Mouse (Mus musculus) thymus, postnatal 14 days (tissue): ENCODE results near the gene Ropn1l.
A peak's percentile ranks its signal among the peaks of the same experiment; 100 is the strongest.

Experiments
- DNase-seq: peaks from one replicate; pipeline ENCODE4 v3.0.0; 2021

Ropn1l gene

DNA sequence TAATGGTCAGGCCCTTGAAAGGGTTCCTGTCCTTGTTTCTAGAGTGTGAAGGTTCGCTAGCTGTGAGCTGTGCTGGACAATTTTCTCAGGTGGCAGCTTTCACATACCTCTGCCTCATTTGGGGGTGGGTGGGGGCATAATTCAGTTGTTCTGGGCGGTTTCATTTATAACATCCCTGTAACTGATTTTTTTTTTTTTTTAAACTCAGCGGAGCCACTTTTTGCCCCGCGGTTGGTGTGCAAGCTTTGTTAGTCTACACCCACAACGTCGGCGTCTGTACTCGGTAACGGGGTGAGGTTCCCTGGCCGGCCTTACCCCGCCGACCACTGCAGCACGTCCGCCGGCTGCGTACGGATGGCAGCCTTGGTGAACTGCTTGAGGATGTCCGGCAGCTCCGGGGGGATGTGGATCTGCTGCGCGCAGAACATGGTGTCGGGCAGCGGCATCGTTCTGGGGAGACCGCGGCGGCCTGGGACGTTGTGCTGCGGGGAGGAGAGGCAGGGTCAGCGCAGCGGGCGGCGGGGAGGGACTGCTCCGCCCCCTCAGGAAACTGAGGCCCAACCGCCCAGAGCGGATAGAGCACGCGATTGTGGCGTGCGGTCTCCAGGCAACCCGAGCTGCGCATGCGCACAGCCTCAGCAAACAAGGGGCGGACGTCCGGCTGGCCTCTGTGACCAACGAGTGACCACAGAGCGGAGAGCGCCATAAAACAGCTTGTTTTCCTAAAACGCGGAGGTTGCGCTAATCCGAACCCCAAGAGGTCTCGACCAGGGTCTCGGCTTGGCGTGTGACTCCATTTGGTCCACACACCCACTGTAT, at the start of gene Ropn1l:
Gene Ropn1l, minus strand, starts transcription at position 640 of the 819 bp plus-strand sequence.
- DNase-seq: peak; percentile 65

DNA sequence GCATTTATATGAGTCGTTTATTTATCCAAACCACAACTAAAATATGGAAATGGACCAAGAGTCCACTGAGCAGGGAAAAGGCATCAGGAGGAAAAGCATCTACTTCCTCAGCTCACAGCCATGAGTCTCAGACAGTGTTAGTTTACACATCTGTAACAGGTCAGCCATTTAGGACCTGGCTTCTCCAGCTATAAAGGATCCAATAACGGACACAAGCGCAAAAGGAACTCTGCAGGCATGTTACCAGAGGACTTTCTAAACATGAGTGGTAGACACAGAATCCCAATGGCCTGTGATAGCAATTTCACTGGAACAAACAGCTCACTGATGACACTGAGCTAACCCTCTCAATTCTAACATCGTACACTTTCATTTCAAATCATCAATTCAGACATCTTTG, 49.5 kb upstream of the Ropn1l start:
- DNase-seq: no peak

DNA sequence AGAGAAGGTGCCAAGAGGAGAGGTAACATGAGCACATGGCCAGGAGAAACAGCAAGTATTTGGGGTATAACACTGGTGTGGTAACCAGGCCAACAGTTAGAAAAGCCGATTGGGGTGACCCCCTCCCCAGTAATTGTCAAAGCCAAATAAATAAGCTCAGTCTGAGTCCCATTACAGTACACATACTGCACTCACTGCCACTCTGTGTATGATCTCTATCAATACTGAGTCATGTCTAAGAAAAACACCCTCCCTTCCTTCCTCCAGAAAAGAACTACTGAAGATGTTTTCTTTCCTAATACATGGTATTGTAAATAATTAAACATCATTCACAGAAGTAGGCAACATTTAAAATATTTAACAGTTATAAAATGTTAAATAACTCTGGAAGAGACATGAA, 48.8 kb upstream of the Ropn1l start:
- DNase-seq: no peak

DNA sequence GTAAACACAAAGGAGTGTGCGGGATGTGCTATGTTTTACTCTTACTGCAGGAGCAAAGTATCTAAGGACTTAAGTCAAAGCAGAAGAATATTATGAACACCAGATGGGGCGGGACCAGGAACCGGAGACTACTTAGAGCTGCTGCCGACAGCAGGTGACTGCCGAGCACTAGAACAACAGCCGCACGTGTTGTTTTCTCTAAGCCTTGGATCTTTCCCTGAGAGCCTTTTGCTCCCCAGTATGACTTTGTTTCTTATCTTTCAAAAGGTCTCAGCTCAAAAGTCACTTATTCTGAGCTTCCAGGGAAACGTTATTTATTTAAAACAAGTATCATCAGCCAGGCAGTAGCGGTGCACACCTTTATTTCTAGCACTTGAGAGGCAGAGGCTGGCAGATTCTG, 41.3 kb upstream of the Ropn1l start:
- DNase-seq: no peak

DNA sequence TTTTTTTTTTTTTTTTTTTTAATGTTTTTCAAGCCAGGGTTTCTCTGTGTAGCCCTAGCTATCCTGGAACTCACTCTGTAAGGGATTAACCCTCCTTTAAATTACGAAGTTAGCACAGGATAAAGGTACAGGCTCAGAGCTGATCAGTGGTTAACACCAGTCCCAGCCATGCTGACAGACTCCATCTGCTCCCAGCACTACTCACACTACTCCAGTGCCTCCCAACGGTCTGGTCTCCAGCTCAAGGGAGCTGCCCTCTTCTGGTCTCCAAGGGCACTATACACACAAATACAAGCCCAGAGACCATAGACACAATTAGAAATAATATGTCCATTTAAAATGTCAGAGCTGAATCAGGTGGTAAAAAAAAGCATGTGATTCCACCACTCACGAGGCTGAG, 40.8 kb upstream of the Ropn1l start:
- DNase-seq: no peak

DNA sequence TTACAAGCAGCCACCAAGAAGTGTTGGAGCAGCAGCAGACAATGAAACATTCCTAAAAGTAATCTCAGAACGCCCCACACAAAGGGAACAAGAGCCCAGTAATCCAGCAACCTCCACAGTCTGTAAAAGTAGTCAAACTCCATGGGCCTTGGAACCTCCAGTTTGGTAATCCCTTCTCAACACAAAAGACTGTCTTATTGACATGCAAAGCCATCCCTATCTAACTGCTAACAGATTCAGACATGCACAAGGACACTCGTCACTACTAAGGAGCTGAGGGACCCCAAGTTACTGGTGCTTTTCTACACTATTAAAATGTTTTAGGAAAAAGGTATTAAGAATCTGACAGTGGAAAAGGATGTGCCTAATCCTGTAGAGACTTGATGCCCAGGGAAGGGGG, 33.9 kb upstream of the Ropn1l start:
- DNase-seq: no peak

DNA sequence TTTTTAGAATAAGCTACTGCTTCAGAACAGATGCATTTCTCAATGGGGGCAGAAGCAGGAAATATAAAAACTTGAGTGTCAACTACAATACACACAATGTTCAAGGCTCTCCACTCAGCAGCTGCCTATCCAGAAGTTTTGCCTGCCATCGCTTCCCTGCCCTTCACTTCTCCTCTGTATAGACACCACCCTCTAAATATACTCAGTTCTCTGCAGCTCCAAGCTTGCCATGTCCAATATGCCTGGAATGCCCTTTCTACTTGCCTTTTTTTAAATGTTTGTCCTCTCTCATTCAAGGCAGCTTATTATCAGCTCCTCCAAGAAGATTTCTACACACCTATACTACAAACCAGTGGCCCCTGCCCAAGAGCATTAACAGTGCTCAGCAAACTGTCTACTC, 23.1 kb upstream of the Ropn1l start:
- DNase-seq: no peak

DNA sequence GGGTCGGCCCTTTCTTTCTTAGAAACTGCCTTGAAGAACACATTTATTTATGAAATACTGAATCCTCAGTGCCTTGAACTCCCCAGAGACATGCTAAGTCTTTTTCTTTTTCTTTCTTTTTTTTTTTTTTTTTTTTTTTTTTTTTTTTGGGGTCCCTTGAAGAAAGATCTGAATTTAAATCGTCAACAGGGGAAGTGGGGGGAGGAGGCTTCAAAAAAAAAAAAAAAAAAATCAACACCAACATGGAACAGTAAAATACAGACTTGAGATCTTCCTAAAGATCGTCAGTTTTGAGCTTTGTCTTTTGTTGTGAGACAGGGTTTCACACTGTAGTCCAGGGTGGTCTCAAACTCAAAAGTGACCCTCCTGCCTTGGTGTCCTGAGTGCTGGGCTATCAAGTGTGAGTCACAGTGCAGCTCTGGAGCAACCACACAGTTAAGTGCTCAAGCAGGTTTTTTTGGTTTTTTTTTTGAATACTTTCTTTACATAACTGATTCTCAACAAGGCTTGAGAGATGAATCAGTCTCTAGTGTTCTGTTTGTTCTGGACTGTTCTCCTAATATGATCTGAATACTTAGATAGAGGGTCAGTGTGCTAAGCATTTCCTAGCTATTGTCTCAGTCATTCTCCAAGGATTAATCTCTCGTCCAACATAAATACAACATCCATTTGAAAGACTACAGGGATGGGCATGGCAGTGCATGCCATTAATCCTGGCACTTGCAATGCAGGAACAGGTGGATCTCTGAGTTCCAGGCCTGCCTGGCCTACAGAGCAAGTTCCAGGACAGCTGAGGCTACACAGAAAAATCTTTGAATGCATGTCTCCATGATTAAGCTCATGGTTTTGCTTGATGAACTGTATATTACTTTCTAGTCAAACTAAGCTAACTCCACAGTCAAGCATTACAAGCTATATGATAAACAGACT, 19.4 kb upstream of the Ropn1l start:
- DNase-seq: no peak

DNA sequence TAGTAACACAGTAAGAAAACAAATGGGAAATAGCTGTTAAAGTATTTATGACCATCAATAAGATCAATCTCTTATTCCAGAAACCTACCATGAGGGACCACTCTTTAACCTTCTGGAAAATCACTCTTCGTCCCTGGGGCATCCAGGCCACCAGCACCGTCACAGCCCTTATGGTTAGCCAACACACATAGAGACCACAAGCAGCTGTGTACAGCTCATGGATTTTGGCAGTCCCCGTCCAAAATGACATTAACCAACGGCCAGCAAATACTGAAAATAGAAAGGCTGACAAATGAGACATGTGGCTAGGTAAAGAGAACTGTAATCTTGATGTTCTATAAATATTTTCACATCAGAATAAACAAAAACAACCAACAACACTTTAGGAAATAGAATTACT, 18.0 kb upstream of the Ropn1l start:
- DNase-seq: no peak

DNA sequence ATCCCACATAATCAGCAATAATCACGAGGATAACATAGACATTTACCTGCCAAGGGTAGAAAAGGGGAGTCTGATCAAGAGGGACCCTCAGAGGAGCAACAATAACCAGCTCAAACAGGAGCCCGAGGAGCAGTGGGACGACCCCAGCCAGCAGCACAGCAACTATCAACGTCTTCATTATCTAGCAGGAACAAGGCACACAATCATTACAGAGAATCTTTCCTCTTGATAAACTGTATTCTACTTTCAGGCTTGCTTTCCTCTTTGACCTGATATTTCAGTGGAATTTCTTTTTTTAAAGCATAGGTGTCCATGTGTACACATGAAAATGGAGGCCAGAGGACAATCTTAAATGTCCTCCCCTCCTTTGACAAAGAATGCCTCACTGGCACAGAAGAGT, 16.0 kb upstream of the Ropn1l start:
- no peak for DNase-seq

DNA sequence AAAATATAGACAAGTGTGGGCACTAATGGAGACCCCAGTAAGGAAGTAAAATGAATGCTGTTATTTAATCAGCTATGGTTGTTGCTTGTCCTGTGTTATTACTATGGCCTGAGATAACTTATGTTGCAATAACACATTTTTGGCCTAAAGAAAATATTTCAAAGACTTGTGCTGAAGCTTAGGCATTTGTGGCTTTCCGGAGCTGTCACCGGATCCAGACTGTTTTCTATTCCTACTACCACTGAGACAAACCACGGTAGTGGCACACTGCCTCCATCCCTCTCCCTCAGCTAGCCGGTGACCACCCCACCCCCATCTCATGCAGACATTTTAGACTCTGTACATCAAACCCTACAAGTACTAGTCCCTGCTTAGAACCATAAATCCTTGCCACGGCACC, 15.3 kb upstream of the Ropn1l start:
- no peak for DNase-seq

DNA sequence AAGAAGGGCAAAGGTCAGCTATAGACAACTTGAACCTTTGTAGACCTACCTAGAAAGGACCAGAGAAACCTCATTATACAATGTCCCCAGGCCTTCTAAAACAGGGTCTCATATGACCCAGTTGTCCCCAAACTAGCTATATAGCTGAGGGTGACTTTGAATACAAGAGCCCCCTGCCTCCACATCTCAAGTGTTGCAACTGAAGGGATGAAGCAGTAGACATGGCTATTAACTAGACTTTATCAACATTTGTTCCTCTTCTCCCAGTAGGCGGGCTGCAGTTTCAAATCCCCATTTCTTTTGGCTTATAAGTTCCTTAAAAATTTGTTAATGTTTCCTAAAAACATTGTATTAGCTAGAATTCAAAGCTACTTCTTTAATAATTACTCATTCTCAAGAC, 13.2 kb upstream of the Ropn1l start:
- DNase-seq: no peak

DNA sequence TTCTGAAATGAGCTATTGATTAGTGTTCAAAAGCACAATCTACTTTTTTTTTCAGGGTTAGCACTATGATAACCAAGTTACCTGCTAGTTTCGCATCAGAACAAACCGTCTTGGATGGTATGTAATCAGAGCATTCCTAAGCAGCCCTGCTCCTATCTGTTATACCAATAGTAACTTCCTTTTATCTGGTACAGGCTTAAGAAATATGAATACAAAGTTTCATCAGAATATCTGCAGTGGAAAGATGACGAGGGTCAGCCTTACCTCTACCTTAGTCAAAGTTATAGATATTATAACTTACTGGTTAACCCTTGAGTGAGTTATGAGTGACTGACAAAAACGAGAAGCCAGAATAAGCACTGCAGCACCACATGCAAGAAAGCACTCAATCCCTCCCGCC, 12.8 kb upstream of the Ropn1l start:
- DNase-seq: no peak

DNA sequence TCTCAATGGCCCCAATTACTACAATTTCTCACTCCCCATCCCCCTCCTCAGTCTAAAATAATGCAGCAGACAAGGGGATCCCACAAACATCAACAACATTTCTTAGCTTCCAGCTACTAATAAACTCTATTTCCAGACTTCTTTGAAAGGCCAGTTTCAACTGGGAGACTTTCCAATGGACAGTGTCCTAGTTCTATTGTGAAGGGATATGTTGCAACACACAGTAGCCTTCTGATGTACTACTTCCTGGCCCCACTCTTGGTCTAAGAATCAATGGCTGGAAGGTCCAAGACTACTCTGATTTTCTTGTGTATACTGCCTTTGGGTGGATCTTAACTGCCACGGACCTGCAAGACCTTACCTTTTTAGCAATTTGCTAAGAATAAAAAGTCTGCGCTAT, 12.3 kb upstream of the Ropn1l start:
- DNase-seq: no peak

DNA sequence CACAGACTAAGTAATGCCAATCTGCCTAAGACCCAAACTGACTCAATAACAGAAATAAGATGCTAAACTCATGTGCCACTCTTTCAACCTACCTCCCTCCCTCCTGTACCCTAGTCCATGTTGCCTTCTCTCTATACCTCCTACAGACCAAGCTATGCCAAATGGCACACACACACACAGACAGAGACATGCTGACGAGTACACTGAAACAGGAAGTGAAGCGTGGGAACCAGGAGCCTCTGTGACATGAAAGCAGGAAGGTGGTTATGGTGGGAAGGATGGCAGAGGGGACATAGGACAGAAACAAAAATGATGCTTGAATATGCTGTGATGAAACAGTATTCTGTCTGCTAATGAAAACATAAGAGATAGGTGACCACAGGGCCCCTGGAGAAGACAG, 7.0 kb upstream of the Ropn1l start:
- peak; percentile 39 for DNase-seq

DNA sequence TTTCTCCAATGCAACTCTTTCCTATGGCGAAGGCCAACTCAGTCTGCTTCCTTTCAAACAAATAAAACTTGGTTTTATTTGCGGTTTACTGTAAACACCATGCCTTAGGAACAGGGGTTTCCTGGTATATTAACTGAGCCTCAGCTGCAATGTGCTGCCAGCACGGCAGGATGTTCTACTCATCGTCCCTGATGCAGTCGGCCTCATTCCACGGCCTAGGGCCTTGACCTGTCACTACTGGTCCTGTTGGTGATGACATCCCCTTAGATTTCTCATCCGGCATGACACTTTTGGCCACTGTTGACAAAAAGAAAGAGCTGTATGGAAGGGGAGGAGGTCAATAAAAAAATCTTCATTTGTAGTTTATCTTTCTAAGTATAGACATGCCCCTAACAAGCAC, 4.5 kb upstream of the Ropn1l start:
- no peak for DNase-seq

DNA sequence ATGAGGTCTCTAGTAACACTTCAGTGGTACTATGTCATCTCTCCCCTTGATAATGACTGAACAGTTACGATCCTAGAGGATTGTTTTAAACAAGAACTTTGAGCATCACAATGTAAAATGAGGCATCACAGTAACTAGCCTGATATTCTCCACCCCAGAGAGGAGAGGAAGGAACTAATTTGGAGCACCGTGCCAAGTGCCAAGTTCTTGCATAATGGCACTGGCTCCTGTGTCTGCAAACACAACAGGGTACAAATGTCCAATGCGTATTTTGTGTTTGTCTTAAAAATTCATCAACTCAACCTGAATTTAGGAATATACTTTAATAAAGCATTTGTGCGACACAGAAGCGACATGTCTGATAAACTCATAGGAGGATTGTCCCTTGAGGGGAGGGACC, 2.8 kb upstream of the Ropn1l start:
- DNase-seq: no peak

DNA sequence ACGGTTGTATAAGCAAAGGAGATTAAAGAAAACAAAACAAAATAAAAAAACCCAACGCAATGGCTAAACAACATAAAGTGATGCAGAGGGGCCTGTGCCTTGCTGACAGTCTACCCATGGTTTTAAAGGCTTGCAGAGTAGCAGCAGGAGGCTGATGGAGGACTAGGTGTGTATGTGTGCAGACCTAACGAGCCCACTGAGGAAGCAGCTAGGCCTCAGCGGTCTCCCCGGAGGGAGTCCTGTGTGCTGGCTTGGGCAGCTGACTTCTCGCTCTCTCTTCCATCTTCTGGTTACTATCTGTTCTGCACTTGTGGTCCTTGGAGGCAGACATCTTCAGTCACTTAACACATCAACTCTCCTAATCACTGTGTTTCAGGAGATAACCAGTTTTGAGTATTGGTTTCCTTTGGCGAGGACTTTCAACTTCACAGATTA, 1.3 kb upstream of the Ropn1l start:
- DNase-seq: no peak

DNA sequence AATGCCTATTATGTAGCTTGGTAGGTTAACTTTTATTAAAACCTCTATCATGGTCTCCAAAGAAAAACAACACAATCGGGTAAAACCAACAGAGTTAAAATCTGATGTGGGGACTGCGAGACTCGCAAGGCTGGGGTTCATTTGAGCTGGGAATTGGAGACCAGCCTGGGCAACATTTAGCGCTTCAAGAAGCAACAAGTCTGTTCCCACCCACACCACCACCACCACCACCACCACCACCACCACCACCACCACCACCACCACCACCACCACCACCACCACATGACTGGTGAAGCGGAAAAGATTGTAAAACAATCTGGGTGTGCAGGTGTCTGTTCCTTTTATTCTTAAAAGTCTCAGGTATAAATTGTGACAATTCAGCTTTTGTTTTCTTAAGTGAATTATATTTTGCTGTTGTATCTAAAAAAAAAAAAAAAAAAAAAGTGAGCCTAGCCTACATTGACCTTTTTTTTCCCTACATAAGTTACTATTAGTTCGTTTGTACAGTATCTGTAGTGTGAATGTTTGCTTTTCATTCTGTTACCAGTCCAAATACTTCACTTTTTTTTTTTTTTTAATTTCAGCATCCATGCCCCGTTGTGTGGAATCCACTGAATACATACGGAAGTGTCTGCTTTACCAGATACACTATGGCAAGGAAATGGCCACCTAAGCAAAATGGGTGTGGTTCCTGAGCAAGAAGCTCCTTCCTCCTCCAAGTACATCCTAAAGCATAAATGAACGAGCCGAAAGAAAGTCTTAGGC, 741 bp upstream of the Ropn1l start:
- DNase-seq: no peak

DNA sequence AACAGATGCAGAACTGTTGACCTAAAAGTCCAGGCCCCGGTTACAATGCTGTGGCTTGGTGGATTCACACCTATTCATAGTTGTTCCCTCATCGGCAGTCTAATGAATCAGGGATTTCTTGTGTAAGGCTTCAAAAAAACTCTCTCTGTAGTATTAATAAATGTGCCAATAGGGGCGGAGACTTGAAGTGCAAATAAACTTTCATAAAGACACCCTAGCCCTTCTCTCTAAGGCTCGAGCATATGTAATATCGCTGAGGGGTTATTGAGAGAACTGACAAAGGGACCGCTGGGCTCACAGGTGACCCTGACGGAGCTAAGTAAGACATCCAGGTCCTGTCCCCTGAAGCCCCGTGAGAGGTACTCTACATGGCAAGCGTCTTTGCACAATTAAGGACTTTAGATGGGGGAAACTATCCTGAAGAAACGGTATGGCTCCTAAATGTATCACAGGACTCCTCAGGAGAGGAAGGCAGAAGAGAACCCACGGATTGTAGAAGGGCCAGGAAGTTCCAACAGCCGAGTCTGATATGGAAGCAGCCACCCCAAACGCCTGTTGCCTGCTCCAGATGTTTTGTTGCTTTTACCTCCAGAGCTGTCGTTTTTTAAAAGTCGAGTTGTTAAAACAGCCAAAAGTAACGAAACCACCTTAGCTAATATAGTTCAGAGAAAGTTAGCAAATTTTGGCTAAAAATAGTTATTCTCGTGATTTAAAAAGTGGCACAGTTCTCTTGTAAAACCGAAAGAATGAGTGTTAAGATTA, 1.0 kb downstream of the Ropn1l start:
- DNase-seq: no peak

DNA sequence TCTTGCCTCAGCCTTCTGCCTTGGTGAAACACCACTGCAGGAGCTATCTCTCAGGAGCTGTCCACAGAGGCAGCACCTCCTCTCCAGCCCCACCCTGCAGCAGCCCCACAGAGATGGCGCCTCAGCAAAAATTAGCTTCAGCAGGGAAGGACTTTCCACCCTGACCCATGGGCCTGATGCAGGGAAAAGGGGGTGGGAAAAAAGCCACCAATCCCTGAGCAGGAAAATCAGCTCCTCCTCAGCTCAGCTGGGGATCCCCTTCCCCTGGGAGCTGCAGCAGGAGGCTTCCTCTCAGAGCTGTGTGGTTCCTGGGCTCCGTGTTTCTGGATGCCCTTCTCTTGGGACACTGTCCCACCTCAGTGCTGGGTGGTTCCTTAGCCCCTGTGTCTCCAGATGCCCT, 3.8 kb downstream of the Ropn1l start:
- DNase-seq: no peak

DNA sequence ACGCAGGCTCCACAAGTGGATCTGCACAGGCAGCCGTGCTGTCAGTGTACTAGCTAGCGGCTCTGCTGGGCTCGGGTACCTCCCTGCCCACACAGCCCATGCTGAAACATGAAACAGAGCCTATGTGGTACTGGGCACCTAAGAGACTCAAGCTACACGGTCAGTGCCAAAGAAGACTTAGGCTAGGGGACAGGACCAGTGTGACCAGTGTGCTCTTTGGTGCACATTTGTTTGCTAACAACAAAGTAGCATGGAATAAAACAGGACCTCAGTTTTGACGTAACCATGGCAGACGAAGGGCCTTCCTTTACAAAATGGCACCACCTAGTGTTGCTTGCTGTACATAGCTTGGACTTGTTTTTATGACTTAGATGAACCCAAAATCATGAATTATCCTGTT, 6.4 kb downstream of the Ropn1l start:
- peak; percentile 30 for DNase-seq

DNA sequence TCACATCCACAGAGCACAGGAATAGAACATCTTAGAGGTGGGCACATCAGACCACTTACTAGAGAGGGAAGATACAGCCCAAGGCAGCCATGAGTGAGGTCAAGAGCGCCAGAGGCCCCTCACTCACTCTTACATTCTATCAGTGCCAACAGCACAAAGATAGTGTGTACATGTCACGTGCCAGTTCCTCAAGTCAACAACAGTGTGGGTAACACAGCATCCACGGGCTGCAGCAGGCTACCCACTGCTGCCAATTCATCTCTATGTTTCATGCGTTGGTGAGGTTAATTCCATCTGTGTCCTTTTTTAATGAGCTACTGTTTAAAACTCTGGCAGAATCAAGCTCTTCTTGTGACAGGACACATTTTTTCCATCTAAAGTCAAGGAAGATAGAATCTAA, 10.8 kb downstream of the Ropn1l start:
- DNase-seq: no peak
